Mouse (Mus musculus): ENCODE results near the gene Samhd1.
A peak's percentile ranks its signal among the peaks of the same experiment; 100 is the strongest.

Gene Samhd1

GRCm38 (mm10) chr2:157099532-157100318, 35.3 kb downstream of the Samhd1 start:
- DNase-seq (ENCODE audit: low read depth in 2 of 2, low spot score in 2 of 2): no peak

DNA sequence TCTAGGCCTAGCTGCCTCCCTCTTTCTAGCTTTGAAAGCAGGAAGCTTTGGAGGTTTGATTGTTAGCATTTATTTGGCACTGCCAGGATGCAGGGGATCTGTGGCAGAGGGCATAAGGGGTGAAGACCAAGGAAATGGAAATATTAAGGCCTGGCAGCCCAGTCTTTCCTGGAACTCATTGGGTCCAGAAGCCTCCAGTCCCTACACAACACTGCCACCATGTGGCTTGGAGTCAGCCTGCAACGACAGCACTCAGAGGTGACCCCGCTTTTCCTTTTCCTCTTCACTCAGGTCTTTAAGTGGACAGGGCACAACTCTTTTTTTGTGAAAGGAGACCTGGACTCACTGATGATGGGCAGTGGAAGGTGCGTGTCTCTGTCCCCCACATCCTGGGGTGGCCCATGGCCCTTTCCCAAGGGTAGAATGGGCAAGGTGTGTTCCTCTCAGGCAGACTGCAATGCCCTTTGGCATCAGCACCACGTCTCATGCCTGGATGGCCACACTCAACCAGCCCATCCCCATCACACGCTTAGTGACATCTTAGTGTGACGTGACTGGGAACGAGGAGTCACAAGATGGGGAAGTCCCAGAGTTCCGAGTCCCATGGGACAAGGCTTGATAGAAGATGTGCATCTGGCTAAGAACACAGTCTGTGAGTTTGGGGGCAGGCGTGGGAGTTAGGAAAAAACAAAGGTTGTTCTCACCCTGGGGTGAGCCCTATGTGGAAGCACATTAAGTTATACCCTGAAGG, 39.9 kb downstream of the Samhd1 start:
- DNase-seq (ENCODE audit: low read depth in 2 of 2, low spot score in 2 of 2): no peak

DNA sequence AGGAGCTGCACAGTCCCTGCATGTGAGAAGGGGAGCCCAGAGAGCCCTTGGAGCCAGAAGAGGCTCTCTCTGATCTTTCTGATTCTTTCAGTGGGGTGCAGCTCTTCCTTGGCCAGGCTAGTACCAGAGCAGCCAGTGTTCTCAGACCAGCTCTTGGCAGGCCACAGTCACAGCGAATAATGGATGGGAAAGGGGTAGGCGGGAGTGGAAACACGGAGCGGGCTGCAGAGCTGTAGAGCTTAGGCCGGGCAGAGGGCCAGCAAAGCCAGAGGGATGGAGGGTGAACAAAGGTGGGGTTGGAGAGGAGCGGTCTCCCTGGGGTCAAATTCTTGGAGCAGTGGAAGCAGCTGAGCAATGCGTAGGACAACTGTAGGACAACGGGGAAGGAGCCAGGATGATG, 43.0 kb downstream of the Samhd1 start:
- DNase-seq (ENCODE audit: low read depth in 2 of 2, low spot score in 2 of 2): no peak

DNA sequence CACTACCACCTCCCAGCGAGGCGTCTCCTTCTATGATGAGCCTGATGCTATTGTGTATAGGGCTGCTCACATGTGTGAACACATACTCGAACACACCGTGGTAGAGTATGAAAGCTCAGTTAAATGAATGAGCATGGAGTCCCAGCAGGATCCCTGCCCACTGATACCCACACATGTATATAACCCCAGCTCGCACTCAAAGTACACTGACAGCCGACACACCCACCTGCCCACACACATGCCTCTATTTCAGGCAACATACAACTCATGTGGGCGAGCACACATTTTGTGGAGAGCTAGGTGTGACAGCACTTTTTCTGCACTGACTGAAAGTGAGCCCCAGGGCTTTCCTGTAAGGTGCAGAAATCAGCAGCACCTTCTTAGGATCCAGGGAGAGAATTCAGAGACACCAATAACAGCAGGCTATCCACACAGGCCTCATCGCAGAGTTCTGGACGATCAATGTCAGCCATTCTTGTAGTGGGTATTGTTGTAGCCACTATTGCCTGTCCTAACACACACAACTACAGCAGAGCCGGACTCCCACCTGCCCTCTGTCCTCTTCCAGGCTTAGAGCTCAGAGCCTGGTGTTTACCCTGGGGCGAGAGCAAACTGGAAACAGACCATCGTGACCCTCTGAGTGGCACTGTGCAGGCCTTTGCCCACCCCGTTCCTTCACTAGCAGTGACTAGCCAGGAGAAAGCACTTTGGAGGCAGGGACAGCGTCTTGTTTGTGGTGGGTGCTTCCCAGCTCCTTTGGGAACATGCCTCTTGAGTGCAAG, 47.3 kb downstream of the Samhd1 start:
- no peak for DNase-seq (ENCODE audit: low read depth in 2 of 2, low spot score in 2 of 2)

- no peak for DNase-seq (ENCODE audit: low read depth in 2 of 2, low spot score in 2 of 2)
Observed at GRCm38 (mm10) chr2:157086796-157087195, 48.3 kb downstream of the Samhd1 start, which contains the start of gene Tldc2. Tldc2 (plus strand) TSS chr2:157087055.

GRCm38 (mm10) chr2:157084831-157085585, 50.1 kb downstream of the Samhd1 start:
- no peak for DNase-seq (ENCODE audit: low read depth in 2 of 2, low spot score in 2 of 2)

DNA sequence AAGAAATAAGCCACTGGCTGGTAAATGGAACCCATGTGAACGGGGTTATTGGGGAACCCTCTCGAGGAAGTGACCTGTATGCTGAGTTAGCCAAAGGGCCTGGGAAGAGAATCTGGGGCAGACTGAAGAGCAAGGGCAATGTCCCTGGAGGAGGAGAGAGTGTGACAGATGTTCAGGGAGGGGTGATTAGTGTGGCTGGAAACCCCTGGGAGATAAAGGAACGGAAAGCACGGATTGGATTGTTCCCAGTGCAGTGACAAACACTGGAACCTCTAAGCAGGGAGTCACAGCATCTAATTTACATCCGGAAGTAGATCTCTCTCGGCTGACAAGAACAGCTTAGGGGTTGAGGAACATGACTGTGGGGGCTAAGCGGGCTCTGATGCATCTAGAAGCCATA, 53.1 kb downstream of the Samhd1 start:
- no peak for DNase-seq (ENCODE audit: low read depth in 2 of 2, low spot score in 2 of 2)

DNA sequence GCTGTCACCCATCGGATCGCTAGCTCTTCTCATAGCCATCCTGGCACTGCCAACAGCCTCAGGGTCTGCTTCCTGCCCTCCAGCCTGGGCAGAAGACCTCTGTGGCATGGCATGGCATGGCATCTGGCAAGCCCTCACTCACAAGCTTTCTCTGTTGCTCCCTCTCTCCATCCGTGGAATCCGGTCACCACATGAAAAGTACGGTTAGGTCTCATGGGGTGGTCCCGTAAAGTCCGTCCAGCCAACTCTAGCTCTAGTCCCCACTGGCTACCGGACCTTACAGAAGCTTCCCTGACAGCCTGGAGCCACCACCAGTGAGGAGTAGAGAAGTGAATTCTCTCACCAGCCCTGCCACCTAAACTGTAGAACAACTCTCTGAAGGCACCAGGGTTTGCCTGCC, 53.7 kb downstream of the Samhd1 start:
- no peak for DNase-seq (ENCODE audit: low read depth in 2 of 2, low spot score in 2 of 2)

GRCm38 (mm10) chr2:157079701-157080180, 55.3 kb downstream of the Samhd1 start:
- no peak for DNase-seq (ENCODE audit: low read depth in 2 of 2, low spot score in 2 of 2)

DNA sequence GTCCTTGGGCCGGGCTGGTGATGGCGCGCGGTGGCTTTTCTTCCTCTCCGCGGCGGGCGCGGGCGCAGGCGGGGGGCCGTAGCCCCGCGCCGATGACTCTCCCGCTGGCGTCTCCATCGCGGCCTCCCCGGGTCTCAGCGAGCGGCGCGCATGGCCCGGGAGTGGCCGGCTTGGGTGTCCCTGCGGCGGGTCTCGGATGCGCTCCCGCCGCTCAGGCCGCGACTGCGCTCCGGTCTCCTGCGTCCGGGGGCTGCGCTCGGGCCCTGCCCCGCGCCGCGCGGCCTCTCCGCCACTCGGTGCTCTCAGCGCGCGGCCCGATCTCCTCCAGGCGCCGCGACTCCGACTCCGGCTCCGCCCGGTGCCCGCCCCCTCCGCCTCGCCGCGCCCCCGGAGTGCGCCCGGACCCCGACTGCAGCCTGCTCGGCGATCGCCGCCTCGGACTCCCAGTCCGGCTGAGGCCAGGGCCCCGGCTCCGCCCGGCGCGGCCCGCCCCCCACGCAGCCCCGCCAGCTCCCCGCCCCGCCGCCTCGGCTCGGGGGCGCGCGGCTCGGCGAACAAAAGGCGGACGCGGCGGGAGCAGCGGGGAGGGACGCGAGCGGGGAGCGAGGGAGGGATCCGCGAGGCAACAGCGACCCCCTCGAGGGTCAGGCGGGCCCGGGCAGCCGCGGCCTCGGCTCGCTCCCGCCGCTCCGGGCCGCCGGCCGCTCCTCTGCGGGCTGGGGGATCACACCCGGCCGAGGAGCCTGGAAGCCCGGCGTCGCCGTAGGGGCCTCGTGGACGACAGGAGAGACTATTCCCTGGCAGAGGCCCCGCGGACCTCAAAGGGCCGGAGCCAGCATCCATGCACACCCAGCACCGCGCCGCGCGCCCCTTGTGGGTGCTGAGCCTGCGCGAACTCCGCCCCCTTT, 56.0 kb downstream of the Samhd1 start, which contains the start of gene Soga1:
Gene Soga1 (minus strand): TSS at position 462 of the 908 bp plus-strand sequence.
- peak in 1 of 2 experiments; percentile 20 for DNase-seq (ENCODE audit: low read depth in 2 of 2, low spot score in 2 of 2)

- no peak for DNase-seq (ENCODE audit: low read depth in 2 of 2, low spot score in 2 of 2)
Observed at GRCm38 (mm10) chr2:157078059-157078792, 56.8 kb downstream of the Samhd1 start.

DNA sequence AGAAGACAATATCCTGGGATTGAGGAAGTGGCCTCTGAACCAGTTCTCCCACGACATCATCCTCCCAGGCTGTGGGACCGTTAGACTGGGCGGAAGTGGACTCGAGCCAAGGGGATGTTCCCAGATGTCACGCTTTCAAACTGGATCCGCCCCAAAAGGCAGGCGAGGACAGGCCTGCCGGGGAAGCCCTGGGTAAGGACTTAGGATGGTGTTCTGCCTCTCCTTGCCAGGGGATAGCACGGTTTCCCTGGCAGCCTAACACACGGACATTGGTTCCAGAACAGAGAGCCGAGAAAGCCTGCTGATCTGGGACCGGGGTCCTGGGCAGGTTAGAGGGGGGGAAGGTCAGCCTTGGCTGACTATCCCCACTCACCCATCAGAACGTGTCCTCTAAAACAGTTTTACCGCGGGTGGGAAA, 57.4 kb downstream of the Samhd1 start:
- DNase-seq (ENCODE audit: low read depth in 2 of 2, low spot score in 2 of 2): no peak

- DNase-seq (ENCODE audit: low read depth in 2 of 2, low spot score in 2 of 2): no peak
Observed at GRCm38 (mm10) chr2:157077160-157077559, 57.9 kb downstream of the Samhd1 start.

DNA sequence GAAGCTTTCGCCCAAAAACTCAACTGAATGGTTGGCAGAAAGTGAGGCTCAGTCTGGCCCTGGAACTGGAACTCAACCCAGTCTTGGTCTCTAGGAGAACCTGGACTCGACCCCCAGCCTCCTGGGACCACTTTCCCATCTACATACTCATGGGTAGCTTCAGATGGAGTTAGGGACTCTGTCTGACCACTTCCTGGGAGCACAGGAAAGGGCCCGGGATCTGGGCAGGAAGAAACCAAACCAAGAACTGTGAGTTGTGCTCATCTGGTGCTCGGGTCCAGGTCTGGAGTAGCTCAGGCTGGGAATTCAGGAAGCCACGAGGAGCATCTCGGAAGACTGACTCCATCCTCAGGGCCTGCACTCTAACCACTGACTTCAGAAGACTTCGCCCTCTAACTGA, 58.5 kb downstream of the Samhd1 start:
- no peak for DNase-seq (ENCODE audit: low read depth in 2 of 2, low spot score in 2 of 2)

- DNase-seq (ENCODE audit: low read depth in 2 of 2, low spot score in 2 of 2): no peak
Observed at GRCm38 (mm10) chr2:157075685-157076084, 59.4 kb downstream of the Samhd1 start.

GRCm38 (mm10) chr2:157075226-157075625, 59.8 kb downstream of the Samhd1 start:
- no peak for DNase-seq (ENCODE audit: low read depth in 2 of 2, low spot score in 2 of 2)

- DNase-seq (ENCODE audit: low read depth in 2 of 2, low spot score in 2 of 2): no peak
Observed at GRCm38 (mm10) chr2:157074772-157075171, 60.3 kb downstream of the Samhd1 start.

GRCm38 (mm10) chr2:157074186-157074724, 60.8 kb downstream of the Samhd1 start:
- no peak for DNase-seq (ENCODE audit: low read depth in 2 of 2, low spot score in 2 of 2)

Measured in CD8-positive naive resting alpha-beta T cell, adult 2 months (primary cell).